Mouse (Mus musculus) CH12F3 (cell line): ENCODE data around the gene Foxb1.

Experiments
- in situ Hi-C: fragments of 300-500 bp; cut with MboI; formaldehyde crosslinking; loops from 2 replicates; pipeline ENCODE4 v1.14.3; 2020; ENCODE audit warnings: low sequenced_read_pairs

Gene Foxb1

GRCm38 (mm10) chr9:69760371-69761301, at the start of gene Foxb1:
TSS of gene Foxb1 (minus strand) at chr9:69760940.
- in situ Hi-C loops = no loop called here

GRCm38 (mm10) chr9:69790562-69790961, 29.8 kb upstream of the Foxb1 start:
- in situ Hi-C loops = loop anchor here (25.0 kb wide), 1 partner anchor 278 kb away; no protein-coding TSS in a partner anchor

GRCm38 (mm10) chr9:69779996-69780395, 19.3 kb upstream of the Foxb1 start:
- in situ Hi-C loops = loop anchor here (25.0 kb wide), 1 partner anchor 268 kb away; no protein-coding TSS in a partner anchor

- in situ Hi-C loops = no loop called here
Measured at GRCm38 (mm10) chr9:69769949-69770585, 9.3 kb upstream of the Foxb1 start.

- in situ Hi-C loops = no loop called here
Measured at GRCm38 (mm10) chr9:69769091-69769948, 8.6 kb upstream of the Foxb1 start.

GRCm38 (mm10) chr9:69768136-69768875, 7.6 kb upstream of the Foxb1 start:
- in situ Hi-C loops = no loop called here

GRCm38 (mm10) chr9:69767421-69767820, 6.7 kb upstream of the Foxb1 start:
- in situ Hi-C loops = no loop called here

GRCm38 (mm10) chr9:69766936-69767335, 6.2 kb upstream of the Foxb1 start:
- in situ Hi-C loops = no loop called here

GRCm38 (mm10) chr9:69766301-69766700, 5.6 kb upstream of the Foxb1 start:
- in situ Hi-C loops = no loop called here

GRCm38 (mm10) chr9:69765483-69766050, 4.8 kb upstream of the Foxb1 start:
- in situ Hi-C loops = no loop called here

- in situ Hi-C loops = no loop called here
Measured at GRCm38 (mm10) chr9:69764586-69765482, 4.1 kb upstream of the Foxb1 start.

GRCm38 (mm10) chr9:69763681-69764585, 3.2 kb upstream of the Foxb1 start:
- in situ Hi-C loops = no loop called here

GRCm38 (mm10) chr9:69762703-69763102, 2.0 kb upstream of the Foxb1 start:
- in situ Hi-C loops = no loop called here

- in situ Hi-C loops = no loop called here
Measured at GRCm38 (mm10) chr9:69762221-69762620, 1.5 kb upstream of the Foxb1 start.

GRCm38 (mm10) chr9:69761569-69761968, 829 bp upstream of the Foxb1 start:
- in situ Hi-C loops = no loop called here

- in situ Hi-C loops = no loop called here
Measured at GRCm38 (mm10) chr9:69759721-69760221, 969 bp downstream of the Foxb1 start.

GRCm38 (mm10) chr9:69758946-69759615, 1.7 kb downstream of the Foxb1 start:
- in situ Hi-C loops = no loop called here
